Mouse (Mus musculus): ENCODE data around the gene Limch1. TPM values are rescaled to one million over a fixed set of nuclear protein-coding genes. Genes with fewer than 3 reads are reported as not detected.

The Limch1 gene
- polyA plus RNA-seq, 1 experiment from 2014 or later, result 28.3 TPM

DNA sequence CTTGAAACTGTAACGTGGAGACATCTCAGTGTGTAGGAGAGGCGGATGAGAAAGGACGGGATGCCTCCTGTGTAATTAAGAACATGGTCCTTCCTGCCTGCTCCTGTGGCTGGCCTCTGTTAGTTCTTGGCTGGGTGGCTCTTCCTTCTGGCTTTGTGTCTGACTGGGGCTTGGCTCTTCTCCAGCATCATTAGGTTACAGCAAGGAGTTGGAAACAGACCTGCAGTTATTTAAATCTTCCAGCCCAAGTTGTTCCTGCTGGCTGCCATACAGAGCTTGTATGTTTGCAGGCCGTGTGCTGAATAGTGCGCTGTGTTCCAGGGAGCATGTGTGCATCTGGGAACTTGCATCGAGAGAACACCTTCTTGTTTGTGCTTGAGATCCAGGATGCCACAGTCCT is 202.3 kb downstream of the Limch1 start:
- H3K27ac ChIP-seq, result no peak overlapping the region
- H3K4me3 ChIP-seq, result no peak overlapping the region
- H3K9me3 ChIP-seq, result peaks cover 5% of the 10 kb centered on the region; the same call in 1 of the 2 replicates
- no peak for DNase-seq (ENCODE audit: extremely low spot score, low spot score)
- WGBS, result 82% methylated on average over 6 of the region's 6 CpGs
- peaks cover 16% of the 10 kb centered on the region for H3K4me1 ChIP-seq
- H3K36me3 ChIP-seq (replicated peaks), result no peaks in the 10 kb centered on the region
- no peaks in the 10 kb centered on the region for H3K27me3 ChIP-seq (ENCODE audit: poor library complexity, severe bottlenecking)

DNA sequence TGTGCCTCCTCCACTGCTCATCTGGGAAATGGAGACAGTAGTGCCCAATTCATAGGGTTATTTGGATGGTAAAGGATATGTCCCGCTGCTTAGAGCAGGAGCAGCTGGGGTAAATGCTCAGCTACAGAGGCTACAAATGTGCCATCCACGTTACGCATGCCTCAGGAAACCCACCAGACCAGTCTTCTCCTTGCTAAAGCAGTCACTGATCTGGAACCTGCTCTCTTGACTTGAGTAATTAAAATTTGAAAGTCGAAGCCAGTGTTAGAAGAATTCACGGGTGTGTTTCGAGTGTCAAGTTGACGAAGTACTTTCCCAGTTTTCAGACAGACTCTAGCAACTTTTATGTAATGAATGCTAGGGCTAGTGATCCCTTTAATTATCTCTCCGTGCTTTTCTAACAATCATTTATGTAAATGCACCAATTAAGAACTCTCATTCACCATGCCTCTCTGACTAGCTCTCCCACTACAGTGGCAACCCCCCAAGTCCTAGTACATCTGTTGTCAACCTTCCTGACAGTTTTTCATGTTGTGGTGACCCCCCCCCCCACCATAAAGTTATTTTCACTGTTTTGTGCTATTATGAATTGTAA is 203.6 kb downstream of the Limch1 start:
- no peaks in the 10 kb centered on the region for H3K36me3 ChIP-seq (replicated peaks)
- 77% methylated on average over 8 of the region's 8 CpGs for WGBS
- no peaks in the 10 kb centered on the region for H3K27me3 ChIP-seq (ENCODE audit: poor library complexity, severe bottlenecking)
- peaks cover 8% of the 10 kb centered on the region; the same call in 1 of the 2 replicates for H3K9me3 ChIP-seq
- H3K27ac ChIP-seq, result no peak overlapping the region
- no peak overlapping the region for H3K4me3 ChIP-seq
- DNase-seq (ENCODE audit: extremely low spot score, low spot score), result no peak
- H3K4me1 ChIP-seq, result peaks cover 19% of the 10 kb centered on the region

DNA sequence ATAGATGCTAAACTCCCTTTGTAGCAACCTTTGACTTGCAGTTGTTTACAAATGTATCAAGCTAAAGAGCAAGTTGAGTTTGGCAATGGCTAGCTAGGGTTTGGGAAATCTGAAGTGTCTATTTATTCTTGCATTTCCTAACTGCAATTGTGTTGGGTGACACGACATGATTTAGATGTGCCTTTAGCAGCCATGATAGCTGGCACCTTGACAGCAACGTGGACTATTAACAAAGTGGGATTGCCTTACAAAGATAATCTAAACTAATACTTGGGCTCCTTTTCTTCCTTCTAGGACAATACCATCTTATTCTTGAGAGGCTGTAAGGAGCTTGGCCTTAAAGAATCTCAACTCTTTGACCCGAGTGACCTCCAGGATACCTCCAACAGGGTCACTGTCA is 207.7 kb downstream of the Limch1 start:
- H3K27ac ChIP-seq, result no peak overlapping the region
- no peaks in the 10 kb centered on the region for H3K27me3 ChIP-seq (ENCODE audit: poor library complexity, severe bottlenecking)
- DNase-seq (ENCODE audit: extremely low spot score, low spot score), result no peak
- no peak overlapping the region for H3K4me3 ChIP-seq
- H3K9me3 ChIP-seq, result peaks cover 8% of the 10 kb centered on the region; the same call in 1 of the 2 replicates
- WGBS, result 84% methylated on average over 3 of the region's 3 CpGs
- no peaks in the 10 kb centered on the region for H3K36me3 ChIP-seq (replicated peaks)
- peaks cover 14% of the 10 kb centered on the region for H3K4me1 ChIP-seq

DNA sequence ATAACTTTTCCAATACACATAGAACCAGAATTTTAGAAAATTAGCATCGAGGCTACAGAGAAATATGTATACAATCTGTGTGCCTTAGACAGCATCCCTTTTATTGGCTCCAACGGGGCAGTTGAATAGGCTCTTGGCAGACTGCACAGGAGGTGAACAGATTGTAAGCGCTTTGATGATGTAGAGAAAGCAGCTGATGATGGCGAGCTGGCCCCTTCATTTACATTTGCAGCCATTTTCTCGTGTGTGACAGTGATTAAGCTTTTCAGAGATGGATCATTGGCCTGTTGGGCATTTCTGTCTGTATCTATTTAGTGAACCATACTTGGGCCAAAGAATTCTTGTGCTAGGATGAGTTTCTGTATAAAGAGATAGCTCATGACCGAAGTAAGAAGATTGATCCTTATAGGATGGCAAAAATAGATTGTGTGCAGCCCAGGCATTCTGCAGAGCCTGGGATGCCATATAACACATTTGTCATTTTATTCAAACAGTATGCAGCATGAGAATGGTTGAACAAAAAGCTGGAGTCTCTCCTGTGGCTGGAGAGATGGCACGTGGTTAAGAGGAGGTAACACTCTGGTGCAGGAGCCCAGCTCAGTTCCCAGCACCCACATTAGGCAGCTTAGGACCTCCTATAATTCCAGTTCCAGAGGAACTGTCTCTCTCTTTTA is 208.5 kb downstream of the Limch1 start:
- H3K9me3 ChIP-seq, result peaks cover 8% of the 10 kb centered on the region; the same call in 1 of the 2 replicates
- no peak overlapping the region for H3K4me3 ChIP-seq
- WGBS, result 81% methylated on average over 7 of the region's 7 CpGs
- no peak for DNase-seq (ENCODE audit: extremely low spot score, low spot score)
- H3K36me3 ChIP-seq (replicated peaks), result no peaks in the 10 kb centered on the region
- peaks cover 8% of the 10 kb centered on the region for H3K4me1 ChIP-seq
- no peak overlapping the region for H3K27ac ChIP-seq
- H3K27me3 ChIP-seq (ENCODE audit: poor library complexity, severe bottlenecking), result no peaks in the 10 kb centered on the region

DNA sequence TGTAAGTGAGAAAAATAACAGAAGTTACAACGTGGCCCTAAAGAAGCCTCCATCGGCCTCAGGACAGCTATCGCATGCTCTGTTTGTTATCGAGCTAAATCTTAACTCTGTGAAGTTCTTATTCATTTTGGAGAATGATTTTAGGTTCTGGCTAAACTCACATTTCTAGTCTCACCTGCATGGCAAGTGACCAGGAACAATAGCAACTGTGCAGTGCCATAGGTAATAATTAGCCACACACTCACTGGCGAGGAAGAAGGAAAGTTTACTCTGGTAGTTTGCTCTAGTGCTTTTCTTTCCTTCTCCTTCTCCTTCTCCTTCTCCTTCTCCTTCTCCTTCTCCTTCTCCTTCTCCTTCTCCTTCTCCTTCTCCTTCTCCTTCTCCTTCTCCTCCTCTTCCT is 209.6 kb downstream of the Limch1 start:
- H3K27ac ChIP-seq, result no peak overlapping the region
- 91% methylated on average over 5 of the region's 5 CpGs for WGBS
- DNase-seq (ENCODE audit: extremely low spot score, low spot score), result no peak

DNA sequence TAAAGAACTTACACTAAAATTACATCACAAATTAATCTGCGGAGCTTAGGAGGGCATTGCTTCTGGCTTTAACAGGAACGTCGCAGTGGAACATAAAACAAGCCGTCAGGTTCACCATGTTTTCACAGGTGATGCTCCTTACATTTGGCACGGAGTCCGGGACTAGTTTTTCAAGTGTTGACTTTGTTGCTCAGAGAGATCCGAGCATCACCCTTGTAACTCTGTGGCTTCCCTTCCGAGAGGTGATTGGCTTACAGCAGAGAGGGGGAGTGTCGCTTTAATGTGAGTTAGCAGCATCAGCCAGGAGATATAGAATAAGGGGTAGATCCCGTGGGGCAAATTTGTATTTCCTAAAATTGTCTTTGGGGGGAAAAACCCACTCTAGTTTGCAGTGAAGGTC is 212.0 kb downstream of the Limch1 start:
- Histone ChIP-seq H3K4me3 (no peak overlapping the region), H3K27me3 (ENCODE audit: poor library complexity, severe bottlenecking) (no peaks in the 10 kb centered on the region), H3K9me3 (peaks cover 6% of the 10 kb centered on the region; the same call in 1 of the 2 replicates), H3K4me1 (peaks cover 6% of the 10 kb centered on the region), H3K27ac (no peak overlapping the region), H3K36me3 (replicated peaks) (no peaks in the 10 kb centered on the region; the same call in 1 of the 2 replicates)
- no peak for DNase-seq (ENCODE audit: extremely low spot score, low spot score)
- 69% methylated on average over 10 of the region's 10 CpGs for WGBS

More for the DNA sequence above, 209.6 kb downstream of the Limch1 start:
- H3K4me3 ChIP-seq, result no peak overlapping the region
- H3K9me3 ChIP-seq, result peaks cover 8% of the 10 kb centered on the region; the same call in 1 of the 2 replicates
- H3K4me1 ChIP-seq, result peaks cover 6% of the 10 kb centered on the region
- H3K27me3 ChIP-seq (ENCODE audit: poor library complexity, severe bottlenecking), result no peaks in the 10 kb centered on the region
- no peaks in the 10 kb centered on the region for H3K36me3 ChIP-seq (replicated peaks)

DNA sequence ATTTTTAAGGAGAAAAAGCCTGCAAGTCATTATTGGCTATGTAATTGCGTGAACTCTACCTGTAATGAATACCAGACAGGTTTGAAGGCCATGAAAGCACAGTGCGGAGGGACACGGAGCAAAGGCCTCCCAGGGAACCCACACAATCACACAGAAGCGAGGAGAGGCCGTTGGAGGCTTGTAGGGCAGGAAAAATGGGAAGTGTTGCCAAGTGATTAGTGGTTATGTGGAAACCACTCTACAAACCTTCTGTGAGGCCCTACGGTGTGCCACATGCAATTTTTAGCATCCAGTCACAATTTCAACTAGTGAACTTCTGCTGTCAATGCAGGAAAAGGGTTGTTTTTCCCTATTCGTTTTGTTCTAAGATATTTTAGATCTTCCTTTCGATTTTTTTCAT is 212.5 kb downstream of the Limch1 start:
- H3K9me3 ChIP-seq, result peaks cover 1% of the 10 kb centered on the region; the same call in 1 of the 2 replicates
- H3K27ac ChIP-seq, result no peak overlapping the region
- no peak for DNase-seq (ENCODE audit: extremely low spot score, low spot score)
- WGBS, result 72% methylated on average over 8 of the region's 8 CpGs
- peaks cover 6% of the 10 kb centered on the region for H3K4me1 ChIP-seq
- no peaks in the 10 kb centered on the region for H3K27me3 ChIP-seq (ENCODE audit: poor library complexity, severe bottlenecking)
- no peaks in the 10 kb centered on the region; the same call in 1 of the 2 replicates for H3K36me3 ChIP-seq (replicated peaks)
- H3K4me3 ChIP-seq, result no peak overlapping the region

DNA sequence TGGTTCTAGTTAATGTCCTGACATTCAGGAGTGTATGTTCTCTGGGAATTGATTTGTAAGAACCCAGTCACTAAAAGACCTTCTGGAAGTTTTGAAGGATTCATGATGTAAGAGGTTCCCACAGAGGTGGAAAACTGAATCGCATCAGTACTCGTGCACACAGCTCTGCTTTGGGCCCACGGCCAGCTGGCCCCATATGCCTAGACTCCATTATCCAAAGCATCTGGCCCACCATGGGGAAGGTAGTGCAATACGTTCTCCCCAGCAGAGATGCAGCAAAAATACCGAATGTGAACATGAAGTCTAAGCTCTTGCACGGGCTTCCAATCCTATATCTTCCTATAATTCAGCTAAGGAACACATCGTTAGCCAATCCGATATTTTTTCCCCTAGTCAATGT is 214.3 kb downstream of the Limch1 start:
- WGBS, result 92% methylated on average over 8 of the region's 8 CpGs
- Histone ChIP-seq H3K9me3 (no peaks in the 10 kb centered on the region; the same call in 1 of the 2 replicates), H3K36me3 (replicated peaks) (no peaks in the 10 kb centered on the region; the same call in 1 of the 2 replicates), H3K27me3 (ENCODE audit: poor library complexity, severe bottlenecking) (no peaks in the 10 kb centered on the region), H3K4me3 (no peak overlapping the region), H3K4me1 (peaks cover 3% of the 10 kb centered on the region), H3K27ac (no peak overlapping the region)
- DNase-seq (ENCODE audit: extremely low spot score, low spot score), result no peak

DNA sequence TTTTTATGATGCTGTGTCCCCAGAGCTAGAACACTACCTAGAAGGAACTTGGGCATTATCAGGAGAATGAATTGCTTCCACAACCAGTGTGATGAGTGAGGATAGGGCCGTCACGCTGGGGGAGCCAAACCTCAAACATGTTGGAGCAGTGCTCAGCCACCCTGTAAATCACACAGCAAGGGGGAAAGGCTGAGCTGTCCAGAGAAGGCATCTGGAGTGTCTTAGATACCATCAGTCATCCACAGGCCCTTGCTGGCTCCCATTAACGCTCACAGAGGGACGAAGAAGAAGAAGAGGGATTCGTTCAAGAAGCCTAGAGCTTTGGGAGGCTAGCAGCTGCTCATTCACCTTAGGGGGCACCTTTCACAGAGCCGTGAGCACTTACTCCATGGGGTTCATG is 219.8 kb downstream of the Limch1 start:
- Histone ChIP-seq H3K27me3 (ENCODE audit: poor library complexity, severe bottlenecking) (no peaks in the 10 kb centered on the region), H3K36me3 (replicated peaks) (no peaks in the 10 kb centered on the region; the same call in 1 of the 2 replicates), H3K4me1 (peaks cover 41% of the 10 kb centered on the region), H3K4me3 (no peak overlapping the region), H3K9me3 (no peaks in the 10 kb centered on the region; the same call in 1 of the 2 replicates), H3K27ac (no peak overlapping the region)
- WGBS, result 73% methylated on average over 6 of the region's 6 CpGs
- DNase-seq (ENCODE audit: extremely low spot score, low spot score), result no peak

DNA sequence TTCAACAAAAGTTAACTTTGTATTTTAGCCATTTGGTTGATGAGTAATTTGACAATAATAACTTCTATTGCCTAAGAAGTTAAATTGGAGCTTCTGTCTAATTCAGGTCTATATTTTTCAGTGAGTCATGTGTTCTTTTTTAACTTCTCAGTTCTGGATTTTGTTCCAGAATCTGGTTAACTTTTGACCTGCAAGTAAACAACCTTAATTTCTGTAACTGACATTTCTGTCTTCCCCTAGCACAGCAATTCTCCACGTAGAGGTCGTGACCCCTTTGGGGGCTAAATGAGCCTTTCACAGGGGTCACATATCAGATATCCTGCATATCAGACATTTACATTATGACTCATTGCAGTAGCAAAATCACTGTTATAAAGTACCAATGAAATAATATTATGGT is 221.5 kb downstream of the Limch1 start:
- DNase-seq (ENCODE audit: extremely low spot score, low spot score), result no peak
- Histone ChIP-seq H3K9me3 (no peaks in the 10 kb centered on the region), H3K27me3 (ENCODE audit: poor library complexity, severe bottlenecking) (no peaks in the 10 kb centered on the region), H3K27ac (no peak overlapping the region), H3K4me1 (peaks cover 41% of the 10 kb centered on the region), H3K4me3 (no peak overlapping the region), H3K36me3 (replicated peaks) (no peaks in the 10 kb centered on the region)
- WGBS, result 68% methylated on average over 2 of the region's 2 CpGs

DNA sequence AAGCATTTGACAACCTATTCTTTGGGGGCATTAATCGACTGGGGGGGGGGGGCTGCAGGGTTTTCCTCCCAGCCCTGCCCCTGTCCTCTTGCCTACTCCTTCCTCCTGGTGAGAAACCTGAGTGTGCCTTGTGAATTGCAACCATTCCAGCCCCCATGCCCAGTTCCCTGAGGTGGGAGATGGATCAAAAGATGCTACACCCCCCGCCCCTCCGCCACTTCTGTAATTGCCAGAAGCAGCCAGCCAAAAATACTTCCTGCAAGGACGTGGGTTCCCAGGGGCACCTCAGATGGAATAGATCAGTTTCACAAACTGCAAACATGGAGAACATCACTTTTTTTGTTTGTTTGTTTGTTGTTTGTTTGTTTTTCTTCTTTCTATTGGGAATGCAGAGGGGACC is 222.0 kb downstream of the Limch1 start:
- Histone ChIP-seq H3K27ac (peak overlapping the region; percentile 82), H3K36me3 (replicated peaks) (no peaks in the 10 kb centered on the region), H3K9me3 (no peaks in the 10 kb centered on the region), H3K27me3 (ENCODE audit: poor library complexity, severe bottlenecking) (no peaks in the 10 kb centered on the region), H3K4me1 (peaks cover 41% of the 10 kb centered on the region), H3K4me3 (peak overlapping the region; percentile 39)
- no peak for DNase-seq (ENCODE audit: extremely low spot score, low spot score)
- WGBS, result 44% methylated on average over 4 of the region's 4 CpGs

DNA sequence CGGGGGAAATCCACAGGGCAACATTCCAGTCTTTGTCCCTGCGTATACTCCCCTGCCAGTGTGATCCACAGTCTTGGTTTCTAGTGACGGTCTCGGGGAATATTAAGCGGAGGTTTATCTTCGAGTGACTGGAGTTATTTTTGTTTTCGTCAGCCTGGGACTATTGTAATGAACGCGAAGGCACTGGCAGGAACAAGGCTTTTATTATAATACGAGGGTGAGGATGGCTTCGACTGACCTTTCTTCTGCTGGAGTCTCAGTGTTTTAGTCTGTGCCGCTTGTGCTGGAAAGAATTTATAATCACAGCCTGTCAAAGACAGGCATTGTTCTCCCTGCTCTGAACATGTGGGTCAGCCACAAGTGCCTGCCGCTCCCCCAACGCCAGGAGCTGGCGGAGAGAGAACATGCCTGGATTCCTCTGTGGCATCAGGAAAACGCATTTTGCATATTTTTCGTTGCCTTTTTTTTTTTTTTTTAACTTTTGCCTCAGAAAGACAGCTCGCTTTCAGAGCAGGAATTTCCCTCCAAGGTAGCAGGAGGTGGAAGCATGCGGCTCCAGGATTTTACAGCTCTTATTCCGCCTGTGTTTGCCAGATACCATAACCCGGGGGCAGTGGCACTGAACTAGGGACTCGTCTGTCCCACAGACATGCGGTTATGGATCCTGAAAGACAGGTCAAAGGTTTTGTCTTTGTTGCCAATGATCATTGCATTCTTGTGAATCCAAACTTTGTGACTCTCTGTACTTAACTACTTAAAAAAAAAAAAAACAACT is 222.6 kb downstream of the Limch1 start:
- H3K9me3 ChIP-seq, result no peaks in the 10 kb centered on the region
- H3K36me3 ChIP-seq (replicated peaks), result no peaks in the 10 kb centered on the region
- DNase-seq (ENCODE audit: extremely low spot score, low spot score), result peak; percentile 59
- peak overlapping the region; percentile 82 for H3K27ac ChIP-seq
- peak overlapping the region; percentile 39 for H3K4me3 ChIP-seq
- H3K4me1 ChIP-seq, result peaks cover 41% of the 10 kb centered on the region
- no peaks in the 10 kb centered on the region for H3K27me3 ChIP-seq (ENCODE audit: poor library complexity, severe bottlenecking)
- WGBS, result 19% methylated on average over 23 of the region's 23 CpGs
